Mouse (Mus musculus) spleen, postnatal 10 days (tissue): ENCODE measurements around the gene Bicd2.

Source experiments
- DNase-seq, 2 experiments: peaks; one replicate each; pipeline ENCODE4 v3.0.0; 2021 to 2022; ENCODE audit warnings: low spot score in 2 of 2

Bicd2 gene

GRCm38 (mm10) chr13:49400139-49400538, 58.8 kb downstream of the Bicd2 start:
- DNase-seq: no peak

- no peak for DNase-seq
Observed at GRCm38 (mm10) chr13:49402628-49403027, 61.2 kb downstream of the Bicd2 start.

GRCm38 (mm10) chr13:49407795-49408194, 66.4 kb downstream of the Bicd2 start:
- no peak for DNase-seq

- DNase-seq: peak; percentile 90 to 98
Observed at GRCm38 (mm10) chr13:49420754-49421605, 79.6 kb downstream of the Bicd2 start, which contains the start of gene Ippk. Gene Ippk (plus strand): TSS chr13:49421249.

GRCm38 (mm10) chr13:49421606-49421917, 80.2 kb downstream of the Bicd2 start:
- DNase-seq: no peak

- no peak for DNase-seq
Observed at GRCm38 (mm10) chr13:49421959-49422358, 80.6 kb downstream of the Bicd2 start.

GRCm38 (mm10) chr13:49426736-49427135, 85.4 kb downstream of the Bicd2 start:
- no peak for DNase-seq

GRCm38 (mm10) chr13:49428042-49428675, 86.8 kb downstream of the Bicd2 start:
- DNase-seq: no peak

- no peak for DNase-seq
Observed at GRCm38 (mm10) chr13:49430529-49430928, 89.1 kb downstream of the Bicd2 start.

GRCm38 (mm10) chr13:49433268-49434029, 92.1 kb downstream of the Bicd2 start:
- DNase-seq: no peak

GRCm38 (mm10) chr13:49435745-49436144, 94.4 kb downstream of the Bicd2 start:
- no peak for DNase-seq

- DNase-seq: no peak
Observed at GRCm38 (mm10) chr13:49436170-49436569, 94.8 kb downstream of the Bicd2 start.
